Mouse (Mus musculus) embryo, embryonic 9.5 days (tissue): ENCODE data around the gene Gfpt1.

ENCODE experiments used
- DNase-seq: peaks from one replicate; pipeline ENCODE4 v3.0.0-alpha.2; 2017; ENCODE audit errors: extremely low spot score

Gene Gfpt1

GRCm38 (mm10) chr6:87101281-87101954 lies 58.8 kb downstream of the Gfpt1 start:
- peak; percentile 77 for DNase-seq

- DNase-seq: peak; percentile 15
These were observed 59.3 kb downstream of the Gfpt1 start for GRCm38 (mm10) chr6:87101955-87102353.

GRCm38 (mm10) chr6:87102421-87102911 lies 59.8 kb downstream of the Gfpt1 start:
- peak; percentile 17 for DNase-seq

GRCm38 (mm10) chr6:87103314-87103713 lies 60.7 kb downstream of the Gfpt1 start:
- DNase-seq: no peak

- DNase-seq: no peak
These were observed 61.6 kb downstream of the Gfpt1 start, which contains the start of gene D6Ertd527e for GRCm38 (mm10) chr6:87104123-87104796. TSS of gene D6Ertd527e (plus strand) at chr6:87104746.

- DNase-seq: no peak
These were observed 68.8 kb downstream of the Gfpt1 start for GRCm38 (mm10) chr6:87111493-87111892.

GRCm38 (mm10) chr6:87112125-87112524 lies 69.5 kb downstream of the Gfpt1 start:
- DNase-seq: no peak

GRCm38 (mm10) chr6:87115981-87116380 lies 73.3 kb downstream of the Gfpt1 start:
- DNase-seq: no peak

GRCm38 (mm10) chr6:87116596-87116995 lies 74.0 kb downstream of the Gfpt1 start:
- DNase-seq: no peak

- no peak for DNase-seq
These were observed 76.6 kb downstream of the Gfpt1 start for GRCm38 (mm10) chr6:87119066-87119837.

- DNase-seq: no peak
These were observed 77.3 kb downstream of the Gfpt1 start for GRCm38 (mm10) chr6:87119975-87120374.

- DNase-seq: no peak
These were observed 78.0 kb downstream of the Gfpt1 start for GRCm38 (mm10) chr6:87120661-87121060.

GRCm38 (mm10) chr6:87121961-87122360 lies 79.3 kb downstream of the Gfpt1 start:
- DNase-seq: no peak

- no peak for DNase-seq
These were observed 80.8 kb downstream of the Gfpt1 start for GRCm38 (mm10) chr6:87123406-87123805.

GRCm38 (mm10) chr6:87123973-87124372 lies 81.3 kb downstream of the Gfpt1 start:
- DNase-seq: no peak

GRCm38 (mm10) chr6:87127049-87127753 lies 84.6 kb downstream of the Gfpt1 start:
- no peak for DNase-seq

GRCm38 (mm10) chr6:87129861-87130260 lies 87.2 kb downstream of the Gfpt1 start:
- no peak for DNase-seq

GRCm38 (mm10) chr6:87130628-87131027 lies 88.0 kb downstream of the Gfpt1 start:
- no peak for DNase-seq

- no peak for DNase-seq
These were observed 88.4 kb downstream of the Gfpt1 start for GRCm38 (mm10) chr6:87131078-87131477.

GRCm38 (mm10) chr6:87133520-87133919 lies 90.9 kb downstream of the Gfpt1 start:
- no peak for DNase-seq

GRCm38 (mm10) chr6:87133966-87134546 lies 91.4 kb downstream of the Gfpt1 start:
- no peak for DNase-seq
